Mouse (Mus musculus): ENCODE data around the gene Olfr353.

Gene Olfr353

GRCm38 (mm10) chr2:36892836-36893235 lies at the start of gene Olfr353:
TSS of gene Olfr353 (minus strand) at chr2:36892936.
- no peak for DNase-seq (ENCODE audit: low spot score)

GRCm38 (mm10) chr2:36936821-36937220 lies 44.1 kb upstream of the Olfr353 start, which contains the start of gene Olfr356:
TSS of gene Olfr356 (plus strand) at chr2:36937121.
- DNase-seq (ENCODE audit: low spot score), result no peak

GRCm38 (mm10) chr2:36928797-36929196 lies 36.1 kb upstream of the Olfr353 start, which contains the start of gene Olfr355:
TSS of gene Olfr355 (minus strand) at chr2:36928897.
- DNase-seq (ENCODE audit: low spot score), result no peak

GRCm38 (mm10) chr2:36905380-36905779 lies 12.6 kb upstream of the Olfr353 start, which contains the start of gene Olfr354:
TSS of gene Olfr354 (plus strand) at chr2:36905680.
- DNase-seq (ENCODE audit: low spot score), result no peak

GRCm38 (mm10) chr2:36897114-36897513 lies 4.4 kb upstream of the Olfr353 start:
- DNase-seq (ENCODE audit: low spot score), result no peak

- no peak for DNase-seq (ENCODE audit: low spot score)
These were observed 24.6 kb downstream of the Olfr353 start, which contains the start of gene Olfr352 for GRCm38 (mm10) chr2:36868160-36868559. TSS of gene Olfr352 (plus strand) at chr2:36868460.

- no peak for DNase-seq (ENCODE audit: low spot score)
These were observed 30.2 kb downstream of the Olfr353 start, which contains the start of gene Olfr351 for GRCm38 (mm10) chr2:36862560-36862959. TSS of gene Olfr351 (minus strand) at chr2:36862660.

GRCm38 (mm10) chr2:36846010-36846409 lies 46.7 kb downstream of the Olfr353 start, which contains the start of gene Olfr350:
TSS of gene Olfr350 (plus strand) at chr2:36846310.
- DNase-seq (ENCODE audit: low spot score), result no peak

Measured in adipocyte (in vitro differentiated cells).